Mouse (Mus musculus) gastrocnemius, adult 8-10 months (tissue): ENCODE measurements around the gene Edn3. TPM values are rescaled to one million over a fixed set of nuclear protein-coding genes. Genes with fewer than 3 reads are reported as not detected.

Source experiments
- DNase-seq, 2 experiments: peaks; one replicate each; pipeline ENCODE4 v3.0.0; 2022; ENCODE audit warnings: low spot score in 2 of 2
- total RNA-seq, 4 experiments: library from RNA; stranded (reverse); gene quantifications; 2 replicates each; pipeline ENCODE4 v1.2.4; 2022

The Edn3 gene
- total RNA-seq, 4 experiments from 2014 or later = 0.16 to 0.70 (median 0.47) TPM

DNA sequence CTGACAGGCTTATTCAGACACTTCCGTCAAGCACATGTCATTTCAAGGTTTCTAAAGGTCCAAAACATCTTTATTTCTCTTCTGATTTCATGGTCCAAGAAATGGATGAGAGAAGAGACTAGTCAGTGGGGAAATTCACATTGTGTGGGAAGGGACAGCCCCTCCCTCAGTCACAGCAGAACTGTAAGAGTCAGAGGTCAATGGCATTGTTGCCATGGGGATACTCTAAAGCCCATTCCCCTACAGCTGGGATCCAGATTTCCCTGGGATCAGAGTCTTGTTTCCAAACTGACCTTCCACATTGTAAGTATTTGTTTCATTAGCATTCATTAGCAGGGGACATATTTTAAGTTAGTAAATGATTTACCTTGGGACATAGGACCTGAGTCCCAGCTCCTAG, 32.8 kb downstream of the Edn3 start:
- no peak for DNase-seq

DNA sequence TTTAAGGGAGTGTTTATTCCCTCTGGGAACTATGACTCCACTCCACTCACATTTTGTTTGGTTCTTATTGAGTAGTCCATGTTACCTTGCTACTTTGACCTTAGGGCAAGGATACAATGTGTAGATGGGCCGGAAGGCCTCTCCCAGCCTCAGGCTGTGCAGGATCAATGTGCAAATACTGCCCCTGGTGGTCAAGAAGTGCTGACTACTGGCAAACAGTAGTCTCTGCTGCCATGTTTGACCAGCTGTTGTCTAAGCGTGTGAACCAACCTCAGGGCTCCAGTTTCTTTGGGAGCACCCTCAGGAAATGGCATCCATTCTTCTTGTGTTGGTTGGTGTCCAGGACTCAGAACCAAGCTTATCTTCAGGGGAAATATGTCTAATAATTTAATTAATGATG, 36.6 kb downstream of the Edn3 start:
- no peak for DNase-seq

DNA sequence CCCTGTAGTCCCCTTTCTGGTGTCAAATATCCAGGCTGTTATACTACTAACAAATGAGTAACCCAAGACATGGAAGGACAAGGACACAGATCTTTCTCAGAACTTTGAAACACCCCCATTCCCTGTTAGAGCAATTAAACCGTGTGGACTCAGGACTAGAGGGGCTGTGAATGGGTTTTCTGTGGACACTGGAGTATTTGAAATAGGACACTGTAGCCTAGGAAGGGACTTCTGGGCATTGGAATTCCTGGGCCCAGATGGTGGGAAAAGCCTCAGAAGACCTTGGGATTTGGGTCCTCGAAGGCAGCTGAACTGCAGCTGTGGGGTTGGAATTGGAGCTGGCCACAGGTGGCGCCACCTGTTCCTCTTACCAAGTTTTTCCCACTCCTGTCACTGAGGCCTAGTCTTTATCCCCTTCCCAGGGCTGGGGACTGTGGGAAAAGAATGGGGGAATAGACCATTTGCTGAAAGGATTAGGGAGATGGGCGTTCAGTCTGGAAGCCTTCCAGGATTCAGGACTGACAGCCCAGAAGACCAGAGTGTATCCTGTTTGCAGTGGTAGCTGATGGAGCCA, 37.2 kb downstream of the Edn3 start:
- no peak for DNase-seq

DNA sequence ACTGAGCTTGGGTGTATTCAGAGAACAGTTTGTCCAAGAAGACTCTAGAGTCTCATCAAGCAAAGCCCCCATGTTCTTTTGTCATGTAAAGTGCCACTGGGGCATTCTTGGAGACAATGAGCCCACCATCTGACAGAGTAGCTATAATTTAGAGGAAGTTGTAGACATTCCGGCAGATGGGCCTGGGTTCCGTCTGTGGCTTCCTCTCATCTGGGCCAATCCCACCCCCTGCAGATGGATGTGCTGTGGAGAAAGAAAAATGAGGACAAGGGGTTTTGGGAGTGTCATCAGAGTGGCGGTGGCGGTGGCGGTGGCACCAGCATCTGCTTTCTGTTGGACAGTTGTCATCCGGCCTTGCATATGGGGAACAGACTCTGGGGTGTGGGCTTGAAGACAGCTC, 42.0 kb downstream of the Edn3 start:
- DNase-seq = no peak

DNA sequence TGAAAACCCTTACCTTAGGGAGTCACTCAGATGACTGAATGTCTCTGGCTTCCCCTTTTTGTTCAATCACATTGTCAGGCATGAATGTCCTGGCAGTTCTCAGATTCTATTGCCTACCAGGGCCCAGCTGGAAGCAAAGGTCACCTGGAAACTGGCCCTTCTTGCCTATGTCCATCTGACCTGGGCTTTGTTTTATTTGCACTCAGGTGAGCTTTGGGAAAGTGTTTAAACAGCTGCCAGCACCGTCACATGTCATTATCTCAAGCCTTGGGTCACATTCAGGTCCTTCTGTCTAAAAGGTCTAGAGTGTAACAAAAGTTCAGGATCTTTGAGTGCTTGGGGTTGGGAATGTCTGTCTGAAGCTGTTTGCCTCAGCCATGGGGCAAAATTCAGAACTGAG, 43.2 kb downstream of the Edn3 start:
- DNase-seq = no peak

DNA sequence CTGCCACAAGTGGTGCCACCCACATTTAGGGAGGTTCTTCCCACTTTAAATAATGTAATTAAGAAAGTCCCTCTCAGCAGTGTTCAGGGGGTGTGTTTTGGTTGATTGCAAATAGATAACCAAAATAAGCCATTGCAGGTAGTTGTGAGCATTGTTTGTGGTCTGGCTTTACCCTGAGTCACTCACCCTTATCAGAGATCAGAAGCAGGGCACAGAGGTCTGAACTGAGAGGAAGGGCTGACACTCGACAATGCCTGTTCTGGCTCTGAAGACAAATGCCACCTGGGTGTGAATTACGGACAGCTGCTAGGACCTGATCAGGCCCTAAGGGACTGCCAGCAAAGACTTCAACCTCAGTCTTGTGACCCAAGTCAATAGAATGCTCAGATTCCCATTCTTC, 47.5 kb downstream of the Edn3 start:
- DNase-seq = no peak

DNA sequence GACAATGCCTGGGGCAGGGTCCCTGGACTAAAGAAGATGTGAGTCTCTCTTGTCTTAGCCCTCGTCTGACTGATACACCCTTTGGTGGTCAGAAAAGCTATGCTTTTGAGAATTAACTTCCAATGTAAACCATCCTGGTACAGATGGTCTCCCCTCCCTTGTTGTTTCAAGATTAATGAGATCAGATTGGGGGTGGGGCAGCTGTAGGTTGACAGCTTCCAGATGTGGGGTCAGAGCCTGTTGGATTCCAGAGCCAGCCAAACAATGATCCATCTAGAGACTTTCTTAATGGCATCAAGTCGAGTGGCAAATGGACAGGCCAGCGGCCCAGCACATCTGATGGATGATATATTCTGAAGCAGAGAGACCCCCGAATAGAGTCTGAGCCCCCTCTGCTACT, 48.9 kb downstream of the Edn3 start:
- DNase-seq = no peak

DNA sequence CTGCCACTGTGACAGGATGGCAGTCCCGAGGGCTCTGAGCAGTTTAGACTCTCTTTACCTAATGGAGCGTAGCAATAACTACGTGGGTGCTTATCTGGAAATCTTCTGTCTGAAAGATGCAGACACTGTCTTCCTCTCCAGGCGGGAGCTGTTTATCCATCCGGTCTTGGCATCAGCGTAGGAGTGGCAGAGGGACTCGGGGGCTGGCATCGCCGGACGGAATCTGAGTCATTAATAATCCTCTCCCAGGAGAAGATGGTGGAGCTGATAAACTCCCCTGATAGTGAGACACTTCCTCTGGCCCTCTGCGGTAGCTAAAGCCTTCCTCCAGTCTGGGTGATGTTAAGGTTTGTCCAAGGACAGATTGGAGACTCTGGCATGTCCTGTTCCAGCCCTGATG, 52.9 kb downstream of the Edn3 start:
- no peak for DNase-seq

DNA sequence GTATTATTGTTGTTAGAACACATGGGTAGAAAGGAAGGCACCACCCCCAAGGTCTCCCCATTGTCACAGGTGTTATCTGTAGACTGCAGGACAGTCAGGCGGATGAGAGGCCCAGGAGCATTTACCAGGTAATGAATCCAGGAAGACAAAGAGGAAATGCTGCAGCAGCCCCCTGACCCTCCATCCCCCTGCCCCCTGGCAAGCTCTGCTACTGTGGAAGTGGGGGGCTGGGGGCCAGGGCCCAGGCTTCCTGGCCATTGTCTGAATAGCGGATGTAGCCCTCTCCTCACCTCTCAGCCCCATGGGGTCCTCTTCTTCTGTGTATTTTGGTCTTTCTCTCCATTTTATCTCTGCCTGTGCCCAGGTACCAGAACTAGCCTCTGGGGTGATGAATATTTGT, 55.7 kb downstream of the Edn3 start:
- no peak for DNase-seq

DNA sequence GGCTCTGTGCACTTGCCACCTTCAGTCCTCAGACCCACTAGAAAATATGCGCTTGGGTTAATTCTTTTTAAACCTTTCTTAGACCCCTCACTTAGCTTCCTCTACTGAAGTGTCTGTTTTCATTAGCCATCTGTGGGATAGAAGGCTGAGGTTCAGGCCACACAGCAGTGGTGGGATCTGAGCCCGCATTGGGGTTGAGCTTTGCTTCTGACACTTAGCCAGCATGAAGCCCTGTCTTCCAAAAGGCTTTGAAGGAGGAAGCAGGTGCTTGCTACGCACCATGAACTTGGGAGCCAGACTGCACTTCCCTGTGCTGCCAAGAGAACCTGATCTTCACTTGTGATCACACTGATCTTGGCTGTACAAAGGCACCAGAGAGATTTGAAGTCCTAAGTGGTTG, 59.9 kb downstream of the Edn3 start:
- DNase-seq = no peak

DNA sequence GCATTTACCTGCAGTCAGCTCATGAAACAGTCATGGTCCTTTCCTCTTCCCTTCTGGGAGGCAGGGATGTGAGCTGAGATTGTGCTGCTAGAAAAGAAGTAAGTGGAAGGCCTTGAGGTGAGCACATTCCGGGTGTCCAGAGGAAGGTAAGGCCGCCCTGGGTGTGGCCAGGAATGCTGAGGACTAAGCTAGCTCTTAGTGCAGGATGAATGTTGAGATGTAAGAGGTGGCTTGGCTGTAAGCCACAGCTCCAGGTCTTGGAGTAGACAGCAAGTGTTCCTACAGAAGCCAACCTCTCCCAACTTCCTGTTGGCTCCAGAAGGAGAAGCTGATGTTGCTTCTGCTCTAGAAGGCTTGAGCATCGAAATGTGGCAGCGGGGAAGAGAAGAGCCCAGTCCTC, 67.4 kb downstream of the Edn3 start:
- DNase-seq = no peak

DNA sequence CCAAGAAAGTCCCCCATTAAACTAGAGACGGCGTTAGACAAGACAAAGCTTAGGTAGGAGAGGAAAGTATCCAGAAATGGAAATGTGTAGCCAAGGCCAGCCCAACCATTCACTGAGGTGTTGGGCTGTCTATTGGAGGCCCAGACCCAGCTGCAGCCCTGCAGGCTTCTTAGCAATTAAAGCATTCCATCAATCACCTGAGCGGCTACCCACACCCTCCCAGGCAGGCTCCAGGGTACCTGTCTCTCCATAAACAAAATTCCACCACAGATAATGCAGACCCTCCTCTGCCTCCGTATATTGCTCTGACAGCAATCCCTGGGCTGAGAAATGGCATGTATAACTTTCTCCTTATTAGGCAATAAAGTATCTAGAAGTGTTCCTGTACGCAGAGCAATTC, 73.2 kb downstream of the Edn3 start:
- DNase-seq = no peak

Other genes with a start within 250 kb of the Edn3 start
- gene Zfp831, start 117.1 kb upstream of the Edn3 start, total RNA-seq = under 1 TPM in 1 of 4 experiments, not detected in 3; 0.03 TPM
- under 1 TPM in 2 of 4 experiments, not detected in 2; 0.54 to 0.87 TPM for gene Gm14444, start 249.6 kb downstream of the Edn3 start, total RNA-seq